Mouse (Mus musculus) neutrophil, adult 5-6 weeks (primary cell): ENCODE results near the gene Hsd3b7. TPM values are rescaled to one million over a fixed set of nuclear protein-coding genes. Genes with fewer than 3 reads are reported as not detected.
"Not testable (repeated sequence)": the region's sequence is repeated elsewhere in the genome, so short reads cannot be mapped to it uniquely, and the experiment has no call there.

Source experiments
- ATAC-seq: fragments of 151-379, 151-347 bp; 2 replicates; pipeline ENCODE4 v1.8.0; 2017; ENCODE audit warnings: mild to moderate bottlenecking, moderate TSS enrichment; ENCODE audit not compliant: insufficient number of reproducible peaks, poor library complexity, low FRiP score, severe bottlenecking; ENCODE audit errors: extremely low read depth
- total RNA-seq: library from RNA; stranded (forward); fragments of 200-1000 nt; gene quantifications from 2 replicates; pipeline ENCODE4 v1.2.3, GENCODE M21; 2017

Hsd3b7 gene
- total RNA-seq, 1 experiment from 2014 or later: 4.4 TPM

- no peak for ATAC-seq
These were observed 13.4 kb downstream of the Hsd3b7 start for GRCm38 (mm10) chr7:127813821-127814220.

GRCm38 (mm10) chr7:127814241-127814921, 14.0 kb downstream of the Hsd3b7 start:
- no peak for ATAC-seq

GRCm38 (mm10) chr7:127815116-127815665, 14.8 kb downstream of the Hsd3b7 start:
- ATAC-seq: no peak

GRCm38 (mm10) chr7:127815954-127816821, 15.8 kb downstream of the Hsd3b7 start:
- ATAC-seq: no peak

- ATAC-seq: no peak
These were observed 16.6 kb downstream of the Hsd3b7 start for GRCm38 (mm10) chr7:127817053-127817452.

GRCm38 (mm10) chr7:127817776-127818175, 17.4 kb downstream of the Hsd3b7 start:
- no peak for ATAC-seq

GRCm38 (mm10) chr7:127820836-127821509, 20.6 kb downstream of the Hsd3b7 start:
- ATAC-seq: no peak

- ATAC-seq: no peak
These were observed 22.1 kb downstream of the Hsd3b7 start for GRCm38 (mm10) chr7:127822494-127822893.

GRCm38 (mm10) chr7:127823236-127824171, 23.1 kb downstream of the Hsd3b7 start:
- no peak for ATAC-seq

- ATAC-seq: no peak
These were observed 23.9 kb downstream of the Hsd3b7 start, which contains the start of the genes Stx4a and Stx1b for GRCm38 (mm10) chr7:127824176-127824871. Stx4a (plus strand) TSS chr7:127824294. Stx1b (minus strand) TSS chr7:127824549.

GRCm38 (mm10) chr7:127835550-127835949, 35.1 kb downstream of the Hsd3b7 start:
- ATAC-seq: no peak

GRCm38 (mm10) chr7:127837473-127837872, 37.1 kb downstream of the Hsd3b7 start:
- ATAC-seq: no peak

GRCm38 (mm10) chr7:127837878-127838277, 37.5 kb downstream of the Hsd3b7 start:
- ATAC-seq: not testable (repeated sequence)

GRCm38 (mm10) chr7:127840031-127840430, 39.6 kb downstream of the Hsd3b7 start:
- ATAC-seq: not testable (repeated sequence)

- peak; percentile 10; the same call in 1 of the 2 replicates for ATAC-seq
These were observed 40.5 kb downstream of the Hsd3b7 start for GRCm38 (mm10) chr7:127840886-127841285.

GRCm38 (mm10) chr7:127841340-127842000, 41.1 kb downstream of the Hsd3b7 start:
- peak; percentile 68 for ATAC-seq
